Mouse (Mus musculus) forelimb bud, embryonic 11.5 days (tissue): ENCODE measurements around the gene Dolpp1.
A peak's percentile ranks its signal among the peaks of the same experiment; 100 is the strongest.

Source experiments
- DNase-seq: peaks from one replicate; pipeline ENCODE4 v3.0.0-alpha.2; 2012; ENCODE audit warnings: low read depth, low spot score

Dolpp1 gene

DNA sequence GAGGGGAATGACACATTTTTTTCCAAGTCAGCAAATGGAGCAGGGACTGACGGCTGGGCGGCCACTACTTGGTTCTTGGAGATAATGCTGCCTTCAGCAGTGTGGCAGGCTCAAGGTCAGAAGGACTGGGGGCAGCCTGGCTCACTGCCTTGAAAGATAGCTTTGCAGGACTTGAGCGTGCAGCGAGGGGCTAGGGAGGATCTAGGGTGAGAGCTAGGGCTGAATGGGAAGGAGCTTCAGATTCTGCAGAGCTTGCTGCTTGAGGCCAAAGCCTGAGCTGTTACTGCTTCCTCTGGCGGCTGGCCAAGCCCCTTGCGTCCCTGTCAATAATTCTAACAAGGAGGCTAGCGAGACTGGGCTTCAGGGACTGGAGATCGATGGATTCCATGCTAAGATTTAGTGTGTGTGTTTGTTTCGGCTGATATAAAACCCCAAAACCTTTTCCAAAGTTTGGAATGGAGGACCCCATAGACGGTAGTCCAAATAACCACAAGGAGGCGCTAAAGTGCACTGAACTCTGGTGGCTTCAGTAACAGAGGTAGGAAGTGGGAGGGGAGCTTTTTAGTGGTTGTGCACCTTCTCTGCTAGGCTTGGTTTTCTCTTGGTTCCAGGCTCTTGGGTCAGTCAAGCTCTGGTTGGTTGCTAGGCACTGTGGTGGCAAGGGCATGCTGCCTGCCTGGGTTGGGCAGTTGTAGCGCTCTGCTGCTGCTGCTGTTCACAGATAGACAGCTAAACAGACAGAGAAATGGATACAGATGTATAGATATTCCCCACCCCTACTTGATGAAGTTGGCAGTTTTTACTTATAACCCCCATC lies 48.9 kb downstream of the Dolpp1 start:
- DNase-seq, result peak; percentile 89

DNA sequence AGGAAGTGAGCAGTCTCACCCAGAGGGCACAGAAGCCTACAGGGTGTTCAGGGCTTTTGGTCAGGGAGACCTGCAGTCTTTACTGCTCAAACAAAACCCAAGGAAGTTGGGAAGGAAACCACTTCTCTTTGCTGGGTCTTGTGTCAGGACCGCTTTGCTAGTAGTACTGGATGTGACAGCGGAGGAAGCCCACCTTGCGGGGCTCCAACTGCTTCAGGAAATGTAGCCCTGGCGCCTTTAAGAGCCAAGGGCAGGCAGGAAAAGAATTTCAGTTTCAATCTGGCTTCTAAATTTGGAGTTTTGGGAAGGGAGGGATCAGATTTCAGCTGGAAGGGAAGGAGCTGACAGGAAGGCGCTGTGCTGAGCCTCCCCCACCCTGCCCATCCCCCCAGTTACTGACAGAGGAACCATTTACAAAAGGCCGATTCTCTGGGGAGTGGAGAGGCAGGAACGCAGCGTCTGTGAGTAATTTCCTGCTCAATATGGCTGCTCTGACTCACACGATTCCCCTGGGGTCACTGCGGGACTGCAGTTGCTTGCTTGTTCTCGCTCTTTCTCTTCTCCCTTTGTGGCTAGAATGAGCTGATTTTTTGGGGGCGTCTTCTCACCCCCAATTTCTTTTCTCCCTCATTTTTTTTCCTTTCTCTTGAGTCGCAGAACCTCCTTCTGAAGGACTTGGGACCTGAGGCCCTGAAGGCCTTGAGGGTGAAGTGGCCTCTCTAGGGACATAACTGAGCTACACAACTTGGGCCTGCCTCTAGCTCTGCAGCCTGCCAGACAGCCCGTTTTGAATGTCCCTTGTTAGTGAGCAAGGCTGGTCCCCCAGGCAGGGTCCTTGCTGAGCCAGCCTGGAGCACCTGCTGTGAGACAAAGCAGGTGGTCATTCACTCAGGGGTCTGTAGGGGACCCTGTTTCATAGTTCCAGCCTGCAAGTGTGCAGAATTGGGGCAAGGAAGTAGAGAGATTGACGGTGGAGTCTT lies 49.8 kb downstream of the Dolpp1 start:
- DNase-seq, result peak; percentile 99

DNA sequence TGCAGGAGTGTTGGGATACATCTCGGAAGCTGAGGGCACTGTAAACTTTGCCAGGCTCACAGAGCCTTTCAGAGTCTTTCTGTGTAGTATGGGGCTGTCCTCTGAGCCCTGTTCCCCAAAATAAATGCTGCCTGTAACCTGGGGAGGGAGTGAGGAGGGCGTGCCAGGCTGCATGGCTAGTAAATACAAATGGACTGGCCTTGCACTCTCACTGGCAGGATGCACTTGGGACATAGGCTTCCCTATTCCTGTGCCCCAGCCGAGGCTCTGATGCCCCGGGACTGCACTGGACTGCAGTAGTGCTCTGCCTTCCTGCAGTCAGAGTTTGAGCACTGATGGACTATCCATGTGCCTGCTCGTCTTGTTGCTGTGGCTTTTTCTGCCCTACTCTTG lies 50.4 kb downstream of the Dolpp1 start:
- no peak for DNase-seq

DNA sequence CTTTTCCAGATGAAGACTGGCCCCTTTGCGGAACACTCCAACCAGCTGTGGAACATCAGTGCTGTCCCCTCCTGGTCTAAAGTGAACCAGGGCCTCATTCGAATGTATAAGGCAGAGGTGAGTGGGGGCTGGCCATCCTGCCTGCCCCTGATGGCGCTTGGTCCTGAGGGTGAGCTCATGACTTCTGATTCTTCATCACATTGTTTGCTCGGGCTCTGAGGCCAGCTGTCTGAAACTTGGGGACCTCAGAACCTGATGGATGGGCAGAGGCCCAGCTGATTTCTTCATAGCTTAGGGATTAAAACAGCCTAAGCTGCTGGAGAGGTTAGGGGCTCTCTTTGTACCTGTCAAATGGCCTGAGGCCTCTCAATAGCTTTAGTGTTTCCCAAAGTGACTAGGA lies 51.2 kb downstream of the Dolpp1 start:
- no peak for DNase-seq

DNA sequence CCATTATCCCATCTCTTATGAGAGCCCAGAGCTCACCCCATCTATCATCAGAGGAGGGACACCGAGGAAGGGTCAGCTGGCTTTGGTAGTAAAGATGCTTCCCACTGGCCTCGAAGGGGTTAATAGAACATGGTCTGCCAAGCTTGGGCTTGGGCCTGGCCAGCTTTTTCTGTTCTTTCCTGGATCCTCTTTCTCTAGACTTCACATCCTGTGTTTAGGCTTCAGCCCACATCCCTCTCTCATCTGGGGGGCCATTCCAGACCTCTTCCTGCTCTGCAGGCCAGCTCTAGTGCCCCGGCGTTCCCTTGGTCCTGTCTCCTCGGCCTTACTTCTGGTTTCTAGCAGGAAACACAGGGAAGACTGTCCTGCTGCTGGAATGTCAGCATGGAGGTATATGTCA lies 52.0 kb downstream of the Dolpp1 start:
- no peak for DNase-seq

DNA sequence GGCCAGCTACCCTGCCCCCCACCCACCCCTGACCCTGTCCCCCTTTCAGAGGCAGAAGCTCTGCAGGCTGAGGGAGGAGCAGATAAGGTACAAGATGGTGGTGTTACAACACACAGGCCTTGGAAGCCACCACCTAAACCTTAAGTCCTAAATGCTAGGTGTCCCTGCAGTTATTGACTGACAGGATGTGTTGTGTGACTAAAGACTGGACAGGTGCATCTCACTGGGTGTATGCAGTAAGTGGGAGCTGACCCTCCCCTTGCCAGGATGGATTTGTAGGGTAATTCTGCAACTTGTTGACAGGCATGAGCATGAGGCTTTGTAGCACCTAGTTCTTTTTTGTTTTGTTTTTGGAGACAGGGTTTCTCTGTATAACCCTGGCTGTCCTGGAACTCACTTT lies 52.4 kb downstream of the Dolpp1 start:
- no peak for DNase-seq

DNA sequence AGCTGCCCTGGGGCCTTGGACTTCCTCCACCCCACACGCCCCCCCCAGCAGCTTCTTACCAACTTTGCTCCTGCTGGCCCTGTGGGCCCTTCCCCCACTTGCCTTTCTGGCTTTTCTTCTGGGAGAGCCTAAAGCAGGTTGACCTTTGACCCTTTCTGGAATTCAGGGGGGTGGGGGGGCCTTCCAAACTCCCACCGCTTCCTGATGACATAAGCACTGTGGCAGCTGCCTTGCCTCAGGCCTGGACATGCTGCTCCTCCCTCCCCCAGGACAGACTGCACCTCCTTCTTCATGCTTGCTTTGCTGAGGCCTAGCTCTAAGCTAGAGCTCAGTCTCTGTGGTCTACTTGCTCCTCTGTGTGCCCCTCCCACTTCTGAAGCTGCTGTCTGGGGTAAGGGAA lies 53.3 kb downstream of the Dolpp1 start:
- peak; percentile 77 for DNase-seq

DNA sequence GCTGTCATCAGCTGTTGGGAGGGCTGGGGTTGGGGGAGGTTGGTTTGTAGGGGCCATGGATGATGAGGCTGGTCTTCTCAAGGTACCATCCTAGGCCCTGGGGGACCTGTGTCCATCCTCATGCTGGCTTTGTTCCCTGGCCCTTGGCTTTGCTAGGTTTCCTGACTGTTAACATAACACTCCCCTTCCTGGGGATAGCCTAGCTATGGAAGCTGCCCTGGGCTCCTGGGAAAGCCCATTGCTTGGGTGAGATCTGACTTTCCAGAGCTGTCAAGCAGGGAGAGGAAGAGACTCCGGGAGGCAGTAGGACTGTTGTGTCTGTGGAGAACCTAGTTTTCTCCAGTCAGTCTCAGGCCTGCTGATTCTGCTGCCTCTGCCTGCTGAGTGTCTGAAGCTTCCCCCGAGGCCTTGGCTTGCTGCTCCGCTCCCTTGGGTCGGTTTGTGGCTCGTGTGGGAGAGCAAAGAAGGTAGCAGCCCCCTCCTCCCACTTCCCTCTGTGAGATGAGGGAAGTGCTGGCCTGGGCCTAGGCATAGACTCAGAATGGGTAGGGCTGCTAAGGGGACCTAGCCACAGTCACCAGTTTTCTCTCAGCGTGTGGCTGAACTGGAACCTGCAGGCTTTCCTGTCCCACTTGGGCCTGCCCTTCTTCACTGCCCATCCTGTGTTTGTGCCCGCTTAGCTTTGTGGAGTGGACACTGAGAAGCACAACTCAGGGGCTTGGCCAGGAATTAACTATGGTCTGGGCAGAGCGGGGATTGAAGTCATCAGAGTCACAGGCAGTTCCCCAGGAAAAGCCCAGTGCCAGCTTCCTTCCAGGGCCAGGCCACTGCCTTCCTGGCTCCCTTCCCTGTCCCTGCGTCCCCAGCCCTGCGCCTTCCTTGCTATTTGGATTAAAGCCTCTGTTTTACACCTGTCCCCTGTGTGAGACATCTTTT lies 55.1 kb downstream of the Dolpp1 start:
- no peak for DNase-seq

DNA sequence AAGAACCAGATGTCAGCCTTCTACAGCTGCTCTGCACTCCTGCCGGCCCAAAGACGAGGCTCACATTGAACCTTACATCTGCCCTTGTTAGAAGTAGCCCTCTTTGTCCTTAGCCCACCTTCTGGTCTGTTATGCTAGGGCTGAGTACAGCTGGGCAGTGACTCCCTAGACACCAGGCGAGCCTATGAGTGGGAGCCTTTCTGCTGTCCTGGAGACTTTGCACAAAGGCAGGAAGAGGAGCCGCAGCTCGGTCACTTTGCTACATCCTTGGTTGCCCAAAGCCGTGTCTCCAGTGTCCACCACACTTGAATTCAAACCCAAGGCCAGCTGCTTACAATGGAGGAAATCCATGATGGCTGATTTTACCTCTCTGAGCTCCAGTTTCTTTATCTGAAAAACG lies 56.3 kb downstream of the Dolpp1 start:
- DNase-seq, result no peak
